Mouse (Mus musculus) MEL (cell line): ENCODE data around the gene Dusp23. TPM values are rescaled to one million over a fixed set of nuclear protein-coding genes. Genes with fewer than 3 reads are reported as not detected.

ENCODE experiments used
- DNase-seq: peaks from one replicate; pipeline ENCODE4 v3.0.0; 2011; ENCODE audit warnings: low read depth, low spot score
- H3K27ac ChIP-seq: 2 replicates; pipeline ENCODE4 v1.5.1; 2012; ENCODE audit warnings: low read depth, mild to moderate bottlenecking, control low read depth, low read length, moderate library complexity; ENCODE audit not compliant: control insufficient read depth
- H3K27me3 ChIP-seq, 2 experiments: fragments of 150-350 bp in 1 of 2; sonication (generic) in 1 of 2; 2 replicates each; pipeline ENCODE4 v1.6.1; 2012; ENCODE audit warnings: low read length in 2 of 2, mild to moderate bottlenecking in 2 of 2, improper control_type of control experiment in 1 of 2, moderate library complexity in 1 of 2; ENCODE audit not compliant: insufficient read depth in 2 of 2, control insufficient read depth in 1 of 2
- H3K36me3 ChIP-seq, 2 experiments: 2 replicates each; pipeline ENCODE4 v1.6.1; 2012 to 2014; ENCODE audit warnings: low read length in 2 of 2, improper control_type of control experiment in 1 of 2, inconsistent platforms in 1 of 2, mild to moderate bottlenecking in 1 of 2; ENCODE audit not compliant: insufficient read depth in 2 of 2, control insufficient read depth in 1 of 2
- H3K4me1 ChIP-seq, 2 experiments: fragments of 150-350 bp in 1 of 2; sonication (generic) in 1 of 2; 2 replicates each; pipeline ENCODE4 v1.6.1; 2012; ENCODE audit warnings: low read length in 2 of 2, improper control_type of control experiment in 1 of 2, mild to moderate bottlenecking in 1 of 2; ENCODE audit not compliant: insufficient read depth in 2 of 2, control insufficient read depth in 1 of 2
- H3K4me3 ChIP-seq, 2 experiments: fragments of 150-350 bp in 1 of 2; sonication (generic) in 1 of 2; 2 replicates each; pipeline ENCODE4 v1.5.1; 2012; ENCODE audit warnings: low read depth in 2 of 2, low read length in 2 of 2, mild to moderate bottlenecking in 2 of 2, moderate library complexity in 2 of 2, control low read depth in 1 of 2, improper control_type of control experiment in 1 of 2; ENCODE audit not compliant: control insufficient read depth in 1 of 2, insufficient read depth in 1 of 2
- H3K79me2 ChIP-seq: 2 replicates; pipeline ENCODE4 v1.6.1; 2012; ENCODE audit warnings: mild to moderate bottlenecking, low read length, moderate library complexity; ENCODE audit not compliant: control insufficient read depth, poor library complexity, insufficient read depth
- H3K9ac ChIP-seq: 2 replicates; pipeline ENCODE4 v1.6.1; 2012; ENCODE audit warnings: low read depth, mild to moderate bottlenecking, control low read depth, low read length, moderate library complexity; ENCODE audit not compliant: control insufficient read depth, poor library complexity, severe bottlenecking
- H3K9me3 ChIP-seq: fragments of 150-350 bp; sonication (generic); replicated peaks from 2 replicates; pipeline ENCODE4 v1.6.1; 2012; ENCODE audit warnings: mild to moderate bottlenecking, low read length, improper control_type of control experiment, moderate library complexity; ENCODE audit not compliant: insufficient read depth
- BHLHE40 ChIP-seq: IDR thresholded peaks from 2 replicates; pipeline ENCODE4 v1.6.1; 2012; ENCODE audit warnings: low read depth, mild to moderate bottlenecking, inconsistent platforms, low read length, improper control_type of control experiment, borderline replicate concordance
- CHD1 ChIP-seq: IDR thresholded peaks from 2 replicates; pipeline ENCODE4 v1.6.1; 2012; ENCODE audit warnings: low read depth, mild to moderate bottlenecking, inconsistent platforms, low read length, improper control_type of control experiment
- CTCF ChIP-seq, 3 experiments: IDR thresholded peaks in 2 of 3; conservative IDR thresholded peaks in 1 of 3; 2 replicates each; pipeline ENCODE4 v1.5.1; 2011 to 2012; ENCODE audit warnings: low read length in 3 of 3, low read depth in 2 of 3, mild to moderate bottlenecking in 2 of 3, improper control_type of control experiment in 1 of 3, inconsistent platforms in 1 of 3, mixed read lengths in 1 of 3, moderate library complexity in 1 of 3; ENCODE audit not compliant: control insufficient read depth in 1 of 3, insufficient read depth in 1 of 3, poor library complexity in 1 of 3, severe bottlenecking in 1 of 3
- E2F4 ChIP-seq: IDR thresholded peaks from 2 replicates; pipeline ENCODE4 v1.6.1; 2011; ENCODE audit warnings: low read depth, low read length, improper control_type of control experiment, borderline replicate concordance
- ELF1 ChIP-seq: IDR thresholded peaks from 2 replicates; pipeline ENCODE4 v1.6.1; 2014; ENCODE audit warnings: low read depth, mild to moderate bottlenecking, inconsistent platforms, low read length, improper control_type of control experiment, moderate library complexity
- ETS1 ChIP-seq: IDR thresholded peaks from 2 replicates; pipeline ENCODE4 v1.6.1; 2012; ENCODE audit warnings: low read depth, mild to moderate bottlenecking, inconsistent platforms, low read length, improper control_type of control experiment, moderate library complexity
- KAT2A ChIP-seq: conservative IDR thresholded peaks from 2 replicates; pipeline ENCODE4 v1.6.1; 2012; ENCODE audit warnings: low read depth, low read length, improper control_type of control experiment, inconsistent platforms
- MAFK ChIP-seq: IDR thresholded peaks from 2 replicates; pipeline ENCODE4 v1.6.1; 2011; ENCODE audit warnings: low read depth, mild to moderate bottlenecking, low read length, improper control_type of control experiment, borderline replicate concordance
- MAX ChIP-seq: IDR thresholded peaks from 2 replicates; pipeline ENCODE4 v1.6.1; 2011; ENCODE audit warnings: low read length, improper control_type of control experiment
- MEF2A ChIP-seq: IDR thresholded peaks from 2 replicates; pipeline ENCODE4 v1.6.1; 2014; ENCODE audit warnings: low read depth, mild to moderate bottlenecking, inconsistent platforms, low read length, improper control_type of control experiment; ENCODE audit not compliant: poor library complexity, insufficient replicate concordance, severe bottlenecking; ENCODE audit errors: extremely low read depth
- MXI1 ChIP-seq: IDR thresholded peaks from 2 replicates; pipeline ENCODE4 v1.6.1; 2011; ENCODE audit warnings: mild to moderate bottlenecking, low read depth, low read length, improper control_type of control experiment
- MYB ChIP-seq: IDR thresholded peaks from 2 replicates; pipeline ENCODE4 v1.6.1; 2011; ENCODE audit warnings: mild to moderate bottlenecking, low read depth, low read length, improper control_type of control experiment
- MYC ChIP-seq: IDR thresholded peaks from 2 replicates; pipeline ENCODE4 v1.6.1; 2011; ENCODE audit warnings: low read depth, mild to moderate bottlenecking, low read length, improper control_type of control experiment, moderate library complexity
- NELFE ChIP-seq: IDR thresholded peaks from 2 replicates; pipeline ENCODE4 v1.6.1; 2011; ENCODE audit warnings: low read depth, low read length, improper control_type of control experiment
- POLR2AphosphoS5 ChIP-seq: IDR thresholded peaks from 2 replicates; pipeline ENCODE4 v1.6.1; 2012; ENCODE audit warnings: low read depth, borderline replicate concordance, mild to moderate bottlenecking, inconsistent platforms, low read length, moderate library complexity, mixed read lengths
- RAD21 ChIP-seq: IDR thresholded peaks from 2 replicates; pipeline ENCODE4 v1.6.1; 2011; ENCODE audit warnings: mild to moderate bottlenecking, low read depth, low read length, improper control_type of control experiment
- SIN3A ChIP-seq: IDR thresholded peaks from 2 replicates; pipeline ENCODE4 v1.6.1; 2012; ENCODE audit warnings: low read length, improper control_type of control experiment, inconsistent platforms
- SMC3 ChIP-seq: IDR thresholded peaks from 2 replicates; pipeline ENCODE4 v1.6.1; 2011; ENCODE audit warnings: low read depth, low read length, improper control_type of control experiment
- UBTF ChIP-seq: IDR thresholded peaks from 2 replicates; pipeline ENCODE4 v1.6.1; 2012; ENCODE audit warnings: low read depth, mild to moderate bottlenecking, inconsistent platforms, low read length, improper control_type of control experiment, moderate library complexity, borderline replicate concordance; ENCODE audit not compliant: insufficient read depth
- USF1 ChIP-seq: IDR thresholded peaks from 2 replicates; pipeline ENCODE4 v1.6.1; 2014; ENCODE audit warnings: low read depth, mild to moderate bottlenecking, inconsistent platforms, low read length, improper control_type of control experiment, moderate library complexity
- ZC3H11A ChIP-seq: IDR thresholded peaks from 2 replicates; pipeline ENCODE4 v1.6.1; 2012; ENCODE audit warnings: low read depth, mild to moderate bottlenecking, inconsistent platforms, low read length, improper control_type of control experiment
- ZMIZ1 ChIP-seq: IDR thresholded peaks from 2 replicates; pipeline ENCODE4 v1.6.1; 2012; ENCODE audit warnings: low read depth, mild to moderate bottlenecking, inconsistent platforms, low read length, improper control_type of control experiment, moderate library complexity
- ZNF384 ChIP-seq: IDR thresholded peaks from 2 replicates; pipeline ENCODE4 v1.6.1; 2012; ENCODE audit warnings: low read depth, mild to moderate bottlenecking, inconsistent platforms, low read length, improper control_type of control experiment
- polyA plus RNA-seq, 2 experiments: library from polyadenylated mRNA; stranded (reverse) in 1 of 2; unstranded in 1 of 2; fragments of >175 nt in 1 of 2; fragments of >200 nt in 1 of 2; gene quantifications; 2 replicates each; pipeline versions ENCODE4 v1.2.1 to v1.2.4; 2012; ENCODE audit warnings: low replicate concordance in 2 of 2, low read depth in 1 of 2; ENCODE audit not compliant: insufficient read length in 2 of 2, insufficient read depth in 1 of 2, missing spikeins in 1 of 2
- total RNA-seq: library from RNA; depleted of rRNA; stranded (reverse); fragments of 300-350 nt; gene quantifications from 2 replicates; pipeline ENCODE4 v1.2.3, GENCODE M21; 2012

Gene Dusp23
- total and polyA plus RNA-seq, 3 experiments: 0.54 to 2.5 TPM; not detected in 1

DNA sequence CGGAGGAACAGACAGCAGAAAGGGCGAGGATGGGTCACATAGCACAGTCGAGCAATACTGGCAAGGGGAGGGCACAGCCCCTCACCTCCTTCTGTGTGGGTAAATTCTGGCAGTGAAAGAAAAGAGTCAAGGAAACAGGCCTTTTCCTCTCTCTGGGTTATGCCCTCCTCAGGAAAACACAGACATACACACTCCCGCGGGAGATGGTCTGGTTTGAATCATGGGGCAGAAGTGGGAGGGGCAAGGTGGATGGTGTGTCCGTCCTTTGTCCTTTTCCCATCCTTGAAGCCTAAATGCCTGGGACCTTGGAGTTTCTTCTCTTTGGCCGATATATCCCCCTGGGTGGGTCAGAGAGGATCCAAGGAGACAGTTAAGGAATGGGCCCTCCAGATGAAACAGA, 2.9 kb downstream of the Dusp23 start:
- Histone ChIP-seq H3K27me3 (no peaks in the 10 kb centered on the region), H3K36me3 (no peaks in the 10 kb centered on the region), H3K27ac (no peak overlapping the region), H3K79me2 (no peaks in the 10 kb centered on the region), H3K4me3 (no peak overlapping the region), H3K9ac (no peak overlapping the region), H3K9me3 (no peaks in the 10 kb centered on the region), H3K4me1 (no peaks in the 10 kb centered on the region; a peak in 1 of 4 replicates)
- no peak for DNase-seq
- TF ChIP-seq ELF1 (no peak), UBTF (no peak), MXI1 (no peak), POLR2AphosphoS5 (no peak), ZMIZ1 (no peak), MEF2A (no peak), ZNF384 (no peak), E2F4 (no peak), CTCF (IDR thresholded peaks at IDR 0.05 in 2 of 3, conservative IDR thresholded peaks at IDR 0.05 in 1 of 3; ENCODE audit: control insufficient read depth in 1 of 3, insufficient read depth in 1 of 3, low read depth in 2 of 3, low read length in 3 of 3, poor library complexity in 1 of 3, severe bottlenecking in 1 of 3) (no peak), KAT2A (no peak), RAD21 (no peak), USF1 (no peak), MYC (no peak), CHD1 (no peak), BHLHE40 (no peak), MYB (no peak), ZC3H11A (no peak), SIN3A (no peak), SMC3 (no peak), MAX (no peak)

DNA sequence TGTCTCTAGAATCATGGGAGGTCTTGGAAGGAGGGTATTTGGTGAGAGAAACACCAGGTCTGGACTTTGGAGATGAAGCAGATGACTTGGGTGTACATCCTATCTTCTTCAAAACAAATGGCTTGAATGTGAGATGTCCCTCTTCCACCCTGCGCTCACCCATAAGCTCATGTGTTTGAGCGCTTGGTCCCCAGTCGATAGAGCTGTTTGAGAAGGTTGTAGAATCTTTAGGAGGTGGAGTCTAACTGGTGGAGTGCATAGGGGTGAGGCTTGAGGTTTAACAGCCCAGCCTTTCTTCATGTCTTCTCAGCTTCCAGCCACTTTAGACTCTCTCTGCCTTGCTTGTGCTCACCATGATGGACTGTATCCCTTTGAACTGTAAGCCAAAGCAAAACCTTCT, 6.5 kb downstream of the Dusp23 start:
- no peaks in the 10 kb centered on the region for H3K36me3 ChIP-seq
- no peaks in the 10 kb centered on the region for H3K4me1 ChIP-seq
- no peak for TF ChIP-seq NELFE
- no peak for TF ChIP-seq ETS1
- TF ChIP-seq MAFK: no peak
- no peak overlapping the region for H3K27ac ChIP-seq
- peaks cover 0 to 1% of the 10 kb centered on the region in 2 experiments; a peak in 1 of 4 replicates for H3K27me3 ChIP-seq
- H3K9ac ChIP-seq: no peak overlapping the region
- H3K79me2 ChIP-seq: no peaks in the 10 kb centered on the region
- no peak for DNase-seq
- H3K4me3 ChIP-seq: no peak overlapping the region
- H3K9me3 ChIP-seq: no peaks in the 10 kb centered on the region
